Mouse (Mus musculus) megakaryocyte, embryonic 14.5 days (primary cell): ENCODE results near the gene Fam160a2.

ENCODE experiments used
- FLI1 ChIP-seq: IDR thresholded peaks from 2 replicates; pipeline ENCODE4 v1.6.1; 2012; ENCODE audit warnings: low read length, inconsistent platforms, mixed read lengths
- GATA1 ChIP-seq: IDR thresholded peaks from 3 replicates; pipeline ENCODE4 v1.6.1; 2012; ENCODE audit warnings: mixed read lengths, low read length, inconsistent platforms, borderline replicate concordance

GRCm38 (mm10) chr7:105445076-105445475 is 45.2 kb upstream of the Fam160a2 start:
- TF ChIP-seq GATA1 (no peak), FLI1 (no peak)
